ENCODE assay signal across 9 mouse cellular contexts in the genomic region with DNA sequence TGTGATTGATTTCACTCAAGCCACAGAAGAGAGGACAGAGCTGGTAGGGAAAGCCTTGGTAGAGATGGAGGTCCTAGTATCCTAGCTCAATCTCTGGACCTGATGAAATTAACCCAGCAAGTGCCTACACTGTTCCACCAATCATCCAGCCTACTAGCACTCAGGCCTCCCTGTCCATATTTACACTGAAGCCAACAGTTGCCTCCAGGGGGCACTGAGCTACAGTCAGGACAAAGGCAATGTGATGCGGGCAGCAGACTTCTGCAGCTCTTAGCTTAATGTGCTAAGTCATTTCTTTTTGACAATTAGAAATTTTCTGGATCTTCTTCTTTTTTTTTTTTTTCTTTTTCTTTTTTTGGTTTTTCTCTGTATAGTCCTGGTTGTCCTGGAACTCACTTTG. TPM values are rescaled to one million over a fixed set of nuclear protein-coding genes. Genes with fewer than 3 reads are reported as not detected.
DNase-seq lines count a peak whose midpoint lies in the region; ATAC-seq lines count a peak whose summit lies in the region.
"Had no signal": no experiment of that assay in that cellular context is flagged by ENCODE, and none has a peak within 500 bp of the region (broad histone marks: within the 10 kb centered on the region; RNA-seq: fewer than 3 reads in every experiment).

No protein-coding gene starts in this region.

- peak; percentile 73 for ATAC-seq in megakaryocyte-erythroid progenitor cell, adult 5-6 weeks (replicated peaks; ENCODE audit: low FRiP score, low TSS enrichment, poor library complexity, severe bottlenecking)

- DNase-seq in embryo, embryonic 10 days (ENCODE audit: low spot score): peak; percentile 30
- no peak for DNase-seq in embryo, embryonic 11 days
- peak; percentile 15 to 17 for DNase-seq in lung, adult 18-20 months
- no peak for DNase-seq in lung, postnatal 4 days
- DNase-seq in brain, adult 2 months (ENCODE audit: low read depth, low spot score): peak; percentile 55
- DNase-seq in spleen, postnatal 10 days (ENCODE audit: low spot score in 2 of 2): no peak
- no peak for DNase-seq in gastrocnemius, postnatal 4 days (ENCODE audit: low spot score in 2 of 2)
- DNase-seq: heart, adult 18-20 months had no signal

RNA-seq across cellular contexts. Expression of a gene that starts 38.6 kb away (rescaled TPM):
- total RNA-seq in megakaryocyte-erythroid progenitor cell, adult 5-6 weeks (2014; fragmentation: Nextera tagmentation): 18.1 and 31.2 TPM in 2 replicates
- total RNA-seq in megakaryocyte-erythroid progenitor cell, adult 5-6 weeks (2017): 16.2 and 20.3 TPM in 2 replicates
- total RNA-seq in gastrocnemius, postnatal 4 days (2021): 10 to 100 TPM; 67.0 to 74.9 TPM

RNA-seq across cellular contexts. Expression of a gene that starts 41.1 kb away (rescaled TPM):
- total RNA-seq in megakaryocyte-erythroid progenitor cell, adult 5-6 weeks (2014; fragmentation: Nextera tagmentation): 102 and 120 TPM in 2 replicates
- total RNA-seq in megakaryocyte-erythroid progenitor cell, adult 5-6 weeks (2017): 77.0 and 82.9 TPM in 2 replicates
- total RNA-seq in gastrocnemius, postnatal 4 days (2021): 100 to 1,000 TPM in 1 of 2 experiments, 10 to 100 TPM in 1; 97.5 to 117 TPM

Comparison
In these comparisons a context has a peak if more than half of its experiments do, and no peak if none do; other contexts are left out.
1. DNase-seq: peak in embryo, embryonic 10 days (single experiment), lung, adult 18-20 months (2 of 2) and brain, adult 2 months (single experiment); none in embryo, embryonic 11 days (single experiment), lung, postnatal 4 days (0 of 2), spleen, postnatal 10 days (0 of 2) and gastrocnemius, postnatal 4 days (0 of 2).